Mouse (Mus musculus) macrophage (primary cell): Measurements from ENCODE around the gene Gtf2h1. TPM values are rescaled to one million over a fixed set of nuclear protein-coding genes. Genes with fewer than 3 reads are reported as not detected.
A peak's percentile ranks its signal among the peaks of the same experiment; 100 is the strongest.
"Not testable (repeated sequence)": the region's sequence is repeated elsewhere in the genome, so short reads cannot be mapped to it uniquely, and the experiment has no call there.

ENCODE experiments used
- H3K27ac ChIP-seq: fragments of 350-480 bp; formaldehyde crosslinking; 2 replicates; pipeline ENCODE4 v1.9.0; 2021
- H3K36me3 ChIP-seq: fragments of 350-480 bp; formaldehyde crosslinking; 2 replicates; pipeline ENCODE4 v1.9.0; 2021; ENCODE audit errors: inconsistent target
- H3K4me3 ChIP-seq: fragments of 350-480 bp; formaldehyde crosslinking; 2 replicates; pipeline ENCODE4 v1.9.0; 2021; ENCODE audit errors: inconsistent target
- H3K79me2 ChIP-seq: fragments of 350-480 bp; formaldehyde crosslinking; 2 replicates; pipeline ENCODE4 v1.9.0; 2021; ENCODE audit errors: inconsistent target
- WGBS: methylation state at CpG from one replicate; pipeline ENCODE4 v1.1.7; 2026; ENCODE audit warnings: inconsistent platforms; ENCODE audit not compliant: missing documents; 5-methylcytosine and 5-hydroxymethylcytosine counted together
- polyA plus RNA-seq: library from polyadenylated mRNA; stranded (reverse); fragments of 250-400 nt; gene quantifications from 3 replicates; pipeline ENCODE4 v1.2.4, GENCODE M21; 2018; ENCODE audit warnings: inconsistent platforms

The Gtf2h1 gene
- polyA plus RNA-seq, 1 experiment from 2014 or later: 101 TPM

DNA sequence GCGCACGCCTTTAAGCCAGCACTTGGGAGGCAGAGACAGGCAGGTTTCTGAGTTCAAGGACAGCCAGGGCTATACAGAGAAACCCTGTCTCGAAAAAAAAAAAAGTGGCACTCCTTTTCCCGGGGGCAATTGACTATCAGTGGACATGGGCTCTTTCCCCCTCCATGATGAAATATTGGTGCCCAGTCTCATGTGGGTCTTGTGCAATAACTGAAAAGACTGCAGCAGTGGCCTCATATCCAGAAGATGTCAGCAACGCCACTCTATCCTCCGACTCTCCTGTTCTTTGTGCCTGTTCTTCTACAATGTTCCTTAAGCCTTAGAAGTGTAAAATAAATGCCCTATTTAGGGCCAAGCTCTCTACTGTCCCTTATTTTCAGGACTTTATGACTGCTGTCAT is 14.4 kb downstream of the Gtf2h1 start:
- no peak overlapping the region for H3K4me3 ChIP-seq
- WGBS: 68% methylated on average over 6 of the region's 6 CpGs
- H3K36me3 ChIP-seq: peaks cover 86% of the 10 kb centered on the region
- no peak overlapping the region for H3K27ac ChIP-seq
- H3K79me2 ChIP-seq: no peaks in the 10 kb centered on the region; the same call in 1 of the 2 replicates

DNA sequence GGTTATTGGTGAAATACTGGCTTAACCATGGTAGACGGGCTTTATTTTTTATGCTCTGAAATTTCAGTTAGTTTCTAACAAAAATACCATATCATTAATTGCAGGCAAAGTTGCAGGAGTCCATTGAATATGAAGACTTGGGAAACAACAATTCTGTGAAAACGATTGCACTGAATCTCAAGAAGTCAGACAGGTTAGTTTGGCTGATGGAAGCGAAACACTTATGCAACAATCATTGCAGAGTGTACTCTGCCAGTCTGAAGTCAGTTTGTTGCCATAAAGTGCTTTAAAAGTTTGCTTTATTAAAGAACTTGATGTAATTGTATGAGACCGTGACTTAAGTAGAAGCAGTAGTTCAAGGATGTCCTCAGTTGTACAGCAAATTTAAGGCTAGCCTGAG is 18.1 kb downstream of the Gtf2h1 start:
- Histone ChIP-seq H3K36me3 (peaks cover 87% of the 10 kb centered on the region), H3K79me2 (no peaks in the 10 kb centered on the region), H3K27ac (no peak overlapping the region), H3K4me3 (no peak overlapping the region)
- WGBS: 90% methylated on average over 4 of the region's 4 CpGs

DNA sequence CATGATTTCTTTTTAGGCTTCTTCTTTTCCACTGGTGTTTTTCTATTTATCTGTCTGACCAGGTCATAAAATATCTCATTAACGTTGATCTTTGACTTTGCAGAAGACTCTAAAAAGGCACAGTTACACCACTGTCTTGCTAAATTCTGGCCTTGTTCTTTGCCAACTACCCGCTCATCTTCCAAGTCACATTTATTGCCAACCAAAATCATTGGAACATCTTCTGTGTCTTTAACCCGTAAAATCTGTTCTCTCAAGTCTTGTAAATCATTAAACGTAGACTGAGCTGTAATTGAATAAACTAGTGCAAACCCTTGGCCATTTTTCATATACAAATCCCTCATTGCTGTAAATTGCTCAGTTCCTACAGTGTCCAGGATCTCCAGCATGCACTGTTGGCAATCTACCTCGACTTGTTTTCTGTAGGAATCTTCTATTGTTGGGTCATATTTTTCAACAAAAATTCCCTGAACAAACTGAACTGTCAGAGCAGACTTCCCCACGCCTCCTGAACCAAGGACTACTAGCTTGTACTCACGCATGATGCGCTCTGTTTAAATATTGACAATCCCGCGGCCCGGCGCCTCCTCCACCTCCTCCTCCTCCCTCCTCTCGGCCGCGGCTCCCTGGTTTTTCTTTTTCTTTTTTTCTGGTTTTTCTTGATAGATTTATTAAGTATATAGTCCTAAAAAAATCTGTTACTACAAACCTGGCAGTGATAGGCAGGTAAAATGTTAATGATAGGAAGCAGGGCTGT is 25.2 kb downstream of the Gtf2h1 start:
- H3K36me3 ChIP-seq: peaks cover 62% of the 10 kb centered on the region
- H3K4me3 ChIP-seq, H3K27ac ChIP-seq, H3K79me2 ChIP-seq: not testable (repeated sequence)
- WGBS: 94% methylated on average over 15 of the region's 15 CpGs

DNA sequence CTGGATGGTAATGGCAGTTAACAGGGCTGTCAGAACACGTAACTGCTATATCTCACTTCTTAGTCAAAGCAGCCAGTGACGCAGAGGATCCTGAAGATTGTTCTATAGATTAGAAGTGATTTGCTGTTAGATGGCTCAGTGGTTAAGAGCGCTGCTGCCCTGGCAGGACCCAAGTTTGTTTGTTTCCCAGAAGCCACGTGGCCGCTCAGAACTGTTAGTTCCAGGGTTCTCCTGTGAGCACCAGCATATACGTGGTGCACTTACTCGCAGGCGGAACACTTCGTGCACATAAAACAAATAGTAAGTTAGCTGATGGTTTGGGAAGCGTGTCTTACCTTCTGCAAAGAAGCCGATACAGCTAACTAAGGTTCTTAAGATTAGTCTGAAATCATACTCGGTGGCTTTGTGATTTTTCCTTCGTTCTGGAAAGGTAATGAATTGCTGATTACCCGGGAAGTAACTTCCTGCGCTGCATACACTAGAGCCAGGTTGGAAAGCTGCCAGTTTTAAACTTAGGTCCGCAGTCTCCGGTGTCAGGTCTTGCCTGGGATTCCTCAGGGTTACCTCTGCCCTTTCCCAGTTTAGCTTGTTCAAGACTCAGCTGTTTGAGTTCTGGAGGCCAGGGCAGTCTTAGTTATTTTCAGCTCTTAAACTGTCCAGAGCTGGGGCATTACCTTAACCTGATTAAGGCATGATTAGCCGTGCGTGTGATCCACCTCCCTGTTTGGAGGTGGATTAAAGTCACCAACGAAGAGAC is 31.3 kb downstream of the Gtf2h1 start:
- H3K27ac ChIP-seq: no peak overlapping the region
- WGBS: 92% methylated on average over 20 of the region's 20 CpGs

DNA sequence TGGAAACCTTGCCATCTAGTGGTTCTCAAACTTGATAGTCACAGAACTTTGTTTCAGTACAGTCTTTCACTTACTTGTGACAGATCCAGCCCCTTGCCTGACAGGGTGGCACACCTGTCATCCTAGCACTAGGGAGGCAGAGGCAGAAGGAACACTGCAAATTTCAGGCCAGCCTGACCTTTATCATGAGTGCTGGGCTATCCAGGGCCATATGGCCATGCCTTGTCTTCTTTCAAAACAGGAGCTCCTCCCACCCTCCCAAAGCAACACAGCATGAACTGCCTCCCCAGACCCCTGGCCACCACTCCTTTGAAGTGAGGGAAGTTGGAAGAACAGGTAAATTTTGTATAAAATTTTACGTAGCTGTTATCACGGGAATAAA is 31.9 kb downstream of the Gtf2h1 start:
- Histone ChIP-seq H3K36me3 (peaks cover 12% of the 10 kb centered on the region), H3K27ac (no peak overlapping the region), H3K4me3 (no peak overlapping the region), H3K79me2 (no peaks in the 10 kb centered on the region)
- 91% methylated on average over 2 of the region's 2 CpGs for WGBS

More for the DNA sequence above, 31.3 kb downstream of the Gtf2h1 start:
- Histone ChIP-seq H3K79me2 (no peaks in the 10 kb centered on the region), H3K36me3 (peaks cover 18% of the 10 kb centered on the region), H3K4me3 (no peak overlapping the region)

DNA sequence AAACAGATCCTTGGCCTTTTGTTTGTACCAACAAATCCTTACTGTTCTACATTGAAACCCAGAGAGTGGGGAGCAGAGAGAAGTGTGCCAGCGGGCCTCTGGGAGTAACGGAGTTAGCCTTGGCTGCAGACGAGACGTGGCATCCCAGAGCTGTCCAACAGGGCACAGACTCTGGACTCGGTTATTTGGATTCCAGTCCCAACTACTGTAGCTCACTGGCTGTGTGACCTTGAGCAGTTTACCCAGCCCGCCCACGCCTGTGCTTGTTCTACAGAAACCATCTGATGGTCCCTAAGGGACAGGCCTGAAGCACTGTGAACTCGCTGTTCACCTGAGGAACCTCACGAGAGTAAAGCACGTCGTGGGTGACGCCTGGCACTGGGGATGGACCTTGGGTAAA is 34.0 kb downstream of the Gtf2h1 start:
- Histone ChIP-seq H3K79me2 (no peaks in the 10 kb centered on the region), H3K27ac (peak overlapping the region; percentile 88; the same call in 1 of the 2 replicates), H3K4me3 (no peak overlapping the region), H3K36me3 (no peaks in the 10 kb centered on the region)
- 96% methylated on average over 12 of the region's 12 CpGs for WGBS

DNA sequence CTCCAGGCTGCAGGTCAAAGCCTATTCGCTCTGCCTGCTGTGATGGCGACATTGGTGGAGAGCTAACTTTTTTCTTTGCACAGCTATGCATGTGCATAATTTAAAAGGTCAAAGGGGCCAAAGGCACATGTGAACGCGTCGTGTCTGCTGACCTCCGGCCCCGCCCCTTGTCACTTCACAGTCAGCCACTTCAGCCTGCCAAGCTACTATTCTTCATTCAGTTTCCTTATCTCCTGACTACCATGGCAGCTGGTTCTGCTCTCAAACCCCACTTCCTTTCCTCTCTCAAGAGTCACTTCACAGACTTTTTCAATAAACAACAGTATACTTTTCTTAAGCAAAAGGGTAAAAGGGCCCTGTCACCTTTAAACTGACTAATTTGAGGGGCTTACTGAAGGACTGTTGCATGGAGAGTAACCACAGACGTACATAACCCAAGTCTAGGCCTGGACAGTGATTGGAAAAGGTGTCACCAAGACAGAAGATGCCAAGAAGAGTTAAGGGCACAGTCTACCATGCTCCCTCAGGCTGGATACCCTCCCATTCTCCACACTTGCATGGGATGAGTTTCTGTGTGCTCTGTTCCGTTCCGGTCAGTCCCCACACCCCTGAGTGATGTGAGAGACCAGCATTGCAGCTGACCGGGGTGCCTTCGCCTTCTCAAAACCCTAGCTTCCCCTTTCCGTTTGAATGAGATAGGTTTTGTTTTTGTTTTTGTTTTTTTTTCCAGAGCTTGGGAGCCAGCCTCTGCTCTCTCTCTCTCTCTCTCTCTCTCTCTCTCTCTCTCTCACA is 35.1 kb downstream of the Gtf2h1 start:
- Histone ChIP-seq H3K36me3 (no peaks in the 10 kb centered on the region), H3K4me3 (no peak overlapping the region), H3K27ac (peak overlapping the region; percentile 88), H3K79me2 (no peaks in the 10 kb centered on the region)
- 18% methylated on average over 13 of the region's 13 CpGs for WGBS

DNA sequence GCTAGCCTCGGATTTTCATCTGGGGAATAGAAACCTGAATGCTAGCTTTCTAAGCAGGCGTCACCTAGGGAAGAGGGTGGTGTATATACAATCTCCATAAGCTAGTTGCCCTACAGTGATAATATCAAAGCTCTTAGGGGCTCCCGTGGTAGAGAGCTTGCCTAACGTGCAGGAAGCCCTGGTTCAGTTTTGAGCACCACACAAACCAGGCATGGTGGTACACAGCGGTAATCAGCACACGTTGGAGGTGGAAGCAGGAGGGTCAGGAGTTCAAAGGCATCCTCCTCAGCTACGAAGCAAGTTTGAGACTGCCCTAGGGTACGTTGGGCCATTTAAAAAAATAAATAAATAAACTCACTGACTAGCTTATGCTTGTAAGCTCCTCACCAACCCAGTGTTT is 35.8 kb downstream of the Gtf2h1 start:
- H3K4me3 ChIP-seq: no peak overlapping the region
- H3K27ac ChIP-seq: peak overlapping the region; percentile 88
- WGBS: 79% methylated on average over 8 of the region's 8 CpGs
- no peaks in the 10 kb centered on the region for H3K36me3 ChIP-seq
- no peaks in the 10 kb centered on the region for H3K79me2 ChIP-seq

DNA sequence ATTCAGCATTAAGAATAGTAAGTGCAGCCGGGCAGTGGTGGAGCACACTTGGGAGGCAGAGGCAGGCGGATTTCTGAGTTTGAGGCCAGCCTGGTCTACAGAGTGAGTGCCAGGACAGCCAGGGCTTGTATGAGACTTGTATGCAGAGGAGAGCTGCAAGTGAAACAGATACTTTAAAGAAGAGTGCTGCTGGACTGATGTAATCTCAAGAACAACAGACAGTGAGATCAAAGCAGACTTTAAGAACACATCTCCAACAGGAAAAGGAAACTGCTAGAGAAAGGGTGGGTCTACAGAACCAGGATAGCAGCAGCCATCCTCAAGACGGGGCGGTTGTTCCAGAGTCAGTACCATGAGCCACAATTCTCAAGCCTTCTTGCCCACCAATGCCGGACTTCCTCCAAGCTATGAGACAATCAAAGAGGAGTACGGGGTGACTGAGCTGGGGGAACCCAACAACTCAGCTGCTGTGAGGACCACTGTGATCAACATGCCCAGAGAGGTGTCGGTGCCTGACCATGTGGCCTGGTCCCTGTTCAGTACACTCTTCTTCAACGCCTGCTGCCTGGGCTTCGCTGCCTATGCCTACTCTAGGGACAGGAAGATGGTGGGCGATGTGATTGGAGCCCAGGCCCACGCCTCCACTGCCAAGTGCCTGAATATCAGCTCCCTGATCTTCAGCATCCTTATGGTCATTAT is 36.4 kb downstream of the Gtf2h1 start:
- H3K27ac ChIP-seq: peak overlapping the region; percentile 88
- not testable (repeated sequence) for H3K4me3 ChIP-seq, H3K79me2 ChIP-seq, H3K36me3 ChIP-seq
- 96% methylated on average over 9 of the region's 11 CpGs for WGBS

DNA sequence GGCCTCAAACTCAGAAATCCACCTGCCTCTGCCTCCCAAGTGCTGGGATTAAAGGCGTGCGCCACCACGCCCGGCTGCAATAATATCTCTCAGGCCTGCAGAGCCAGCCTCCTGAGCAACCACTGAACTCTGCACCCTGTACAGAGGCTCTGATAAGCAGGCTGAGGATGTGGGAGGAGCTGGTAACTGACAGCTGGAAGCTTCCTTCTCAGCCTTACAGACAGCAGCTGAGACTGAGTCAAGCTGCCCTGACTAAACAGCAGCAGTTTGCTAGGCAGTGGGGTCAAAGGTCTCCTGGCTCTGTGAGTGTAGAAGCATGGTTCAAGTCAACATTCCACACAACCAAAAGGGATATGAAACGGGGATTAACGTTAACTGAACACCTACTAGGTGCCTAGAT is 37.4 kb downstream of the Gtf2h1 start:
- Histone ChIP-seq H3K4me3 (no peak overlapping the region), H3K36me3 (no peaks in the 10 kb centered on the region), H3K79me2 (no peaks in the 10 kb centered on the region), H3K27ac (peak overlapping the region; percentile 88)
- WGBS: 28% methylated on average over 6 of the region's 6 CpGs

DNA sequence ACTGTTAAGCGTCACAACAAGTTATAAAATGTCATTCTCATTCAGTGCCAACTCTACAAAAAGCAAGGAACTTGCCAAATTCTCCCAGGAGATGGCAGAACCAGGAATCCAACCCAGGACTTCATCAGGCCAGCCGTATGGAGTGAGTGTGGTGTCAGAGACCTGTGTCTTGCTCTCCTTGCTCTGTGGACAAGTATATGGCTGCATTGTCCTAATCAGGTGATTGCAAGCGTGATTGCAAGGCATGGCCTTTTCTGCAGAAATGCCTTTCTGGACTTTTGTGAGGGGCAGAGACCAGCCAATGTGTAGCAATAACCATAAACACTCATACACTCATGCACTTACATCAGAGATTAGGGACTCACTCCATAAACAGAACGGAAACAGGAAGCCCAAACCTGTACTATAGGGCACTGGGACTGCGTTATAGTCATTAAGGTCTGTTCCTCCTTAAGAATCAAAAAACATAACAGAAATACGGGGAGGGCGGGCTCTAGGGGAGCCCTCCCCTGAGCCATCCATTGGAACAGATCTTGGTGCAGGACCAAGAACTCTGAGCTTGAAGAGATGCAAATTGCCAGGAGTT is 37.9 kb downstream of the Gtf2h1 start:
- Histone ChIP-seq H3K4me3 (no peak overlapping the region), H3K27ac (peak overlapping the region; percentile 88), H3K36me3 (no peaks in the 10 kb centered on the region), H3K79me2 (no peaks in the 10 kb centered on the region)
- 52% methylated on average over 7 of the region's 7 CpGs for WGBS

DNA sequence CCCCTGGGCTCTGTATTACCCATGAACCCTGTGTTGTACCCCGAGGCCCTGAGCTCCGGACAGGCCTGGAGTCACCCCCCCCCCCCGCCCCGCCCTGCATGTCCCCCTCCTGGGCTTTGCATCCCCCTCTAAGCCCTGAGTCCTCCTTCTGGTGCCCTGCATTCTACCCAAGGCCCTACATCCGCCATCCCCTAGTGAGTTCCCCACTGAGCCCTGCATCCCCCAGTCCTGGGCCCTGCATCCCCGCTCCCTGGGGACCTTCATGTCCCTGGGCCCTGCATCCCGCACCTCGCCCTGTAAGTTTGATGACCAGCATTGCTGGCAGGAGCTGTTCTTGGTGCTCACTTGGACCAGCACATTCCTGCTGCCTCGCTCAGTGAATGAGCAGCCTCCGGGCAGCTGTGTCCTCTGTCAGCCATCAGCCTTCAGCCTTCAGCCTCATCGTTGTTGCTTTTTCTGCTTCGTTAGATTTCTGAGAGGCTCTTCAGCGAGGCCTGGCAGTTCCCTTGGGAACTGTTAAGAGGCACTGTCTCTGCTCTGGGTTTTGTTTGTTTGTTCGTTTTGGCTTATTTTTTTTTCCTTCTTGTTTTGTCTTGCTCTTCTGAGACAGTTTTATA is 39.2 kb downstream of the Gtf2h1 start:
- Histone ChIP-seq H3K27ac (no peak overlapping the region), H3K36me3 (no peaks in the 10 kb centered on the region), H3K79me2 (no peaks in the 10 kb centered on the region), H3K4me3 (no peak overlapping the region)
- 96% methylated on average over 12 of the region's 14 CpGs for WGBS

DNA sequence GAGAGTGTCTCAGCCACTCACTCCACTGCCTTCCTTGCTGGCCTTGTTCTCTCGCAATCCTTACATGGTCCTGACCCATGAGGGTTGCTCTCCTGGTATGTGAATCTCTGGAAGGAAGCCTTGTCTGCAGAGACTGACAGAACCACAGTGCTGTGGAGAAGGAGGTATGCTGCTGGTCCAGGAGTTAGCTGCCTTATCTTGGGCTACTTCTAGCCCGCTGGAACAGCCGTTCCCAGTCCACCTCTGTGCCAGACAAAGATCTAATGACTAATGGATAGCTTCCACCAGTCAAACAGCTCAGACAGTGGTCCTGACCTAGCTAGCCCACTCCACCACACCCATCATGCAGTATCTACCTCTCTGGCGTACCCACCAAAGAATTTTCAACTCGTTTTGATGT is 40.5 kb downstream of the Gtf2h1 start:
- WGBS: 95% methylated on average over 5 of the region's 5 CpGs
- no peaks in the 10 kb centered on the region for H3K36me3 ChIP-seq
- no peak overlapping the region for H3K27ac ChIP-seq
- no peaks in the 10 kb centered on the region for H3K79me2 ChIP-seq
- no peak overlapping the region for H3K4me3 ChIP-seq

DNA sequence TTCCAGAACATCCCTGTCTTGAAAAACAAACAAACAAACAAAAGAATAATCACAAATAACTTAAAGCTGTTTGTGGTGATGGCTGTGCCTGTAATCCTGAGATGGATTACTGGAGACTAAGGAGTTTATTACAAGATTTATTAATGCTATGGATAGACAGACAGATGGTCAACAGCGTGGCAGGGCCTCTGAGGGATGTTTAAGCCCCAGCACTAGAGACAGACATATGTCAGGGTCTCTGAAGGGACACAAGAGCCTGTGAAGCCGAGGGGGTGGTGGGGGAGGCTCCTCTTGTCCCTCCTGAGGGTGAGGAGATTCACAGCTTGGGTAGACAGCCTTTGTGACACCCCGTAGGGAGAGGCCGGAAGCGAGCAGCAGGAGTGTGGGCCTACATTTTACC is 41.2 kb downstream of the Gtf2h1 start:
- Histone ChIP-seq H3K27ac (peak overlapping the region; percentile 81; the same call in 1 of the 2 replicates), H3K79me2 (no peaks in the 10 kb centered on the region), H3K4me3 (no peak overlapping the region), H3K36me3 (no peaks in the 10 kb centered on the region)
- 96% methylated on average over 5 of the region's 5 CpGs for WGBS
